Mouse (Mus musculus): ENCODE results near the gene Mark3. TPM values are rescaled to one million over a fixed set of nuclear protein-coding genes. Genes with fewer than 3 reads are reported as not detected.

The Mark3 gene
- polyA plus RNA-seq, 1 experiment from 2014 or later, result 25.7 TPM

GRCm38 (mm10) chr12:111572406-111572805, 1.9 kb upstream of the Mark3 start:
- Histone ChIP-seq H3K4me3 (ENCODE audit: low read length) (no peak overlapping the region), H3K36me3 (ENCODE audit: control insufficient read depth, insufficient read depth) (no peaks in the 10 kb centered on the region), H3K9me3 (replicated peaks; ENCODE audit: control insufficient read depth, low read length) (no peaks in the 10 kb centered on the region), H3K27me3 (ENCODE audit: control insufficient read depth, insufficient read depth, low read length) (no peaks in the 10 kb centered on the region), H3K9ac (ENCODE audit: low read length) (no peak overlapping the region), H3K4me1 (ENCODE audit: control insufficient read depth, insufficient read depth, low read length) (peaks cover 21% of the 10 kb centered on the region), H3K27ac (ENCODE audit: low read length) (no peak overlapping the region), H3K4me2 (ENCODE audit: low read depth, low read length) (no peak overlapping the region)
- ATAC-seq (replicated peaks; ENCODE audit: extremely low read depth, insufficient read depth, low FRiP score), result no peak
- 61% methylated on average over 7 of the region's 7 CpGs for WGBS

GRCm38 (mm10) chr12:111573315-111573714, 1.0 kb upstream of the Mark3 start:
- Histone ChIP-seq H3K27me3 (ENCODE audit: control insufficient read depth, insufficient read depth, low read length) (no peaks in the 10 kb centered on the region), H3K27ac (ENCODE audit: low read length) (no peak overlapping the region)

GRCm38 (mm10) chr12:111574887-111575838, 840 bp downstream of the Mark3 start:
- WGBS, result under 1% methylated on average over 58 of the region's 58 CpGs
- H3K9me3 ChIP-seq (replicated peaks; ENCODE audit: control insufficient read depth, low read length), result no peaks in the 10 kb centered on the region

More at GRCm38 (mm10) chr12:111573315-111573714, 1.0 kb upstream of the Mark3 start:
- 50% methylated on average over 6 of the region's 6 CpGs for WGBS
- peak overlapping the region; percentile 95 for H3K4me2 ChIP-seq (ENCODE audit: low read depth, low read length)
- H3K4me3 ChIP-seq (ENCODE audit: low read length), result peak overlapping the region; percentile 96; the same call in 1 of the 2 replicates
- no peaks in the 10 kb centered on the region for H3K36me3 ChIP-seq (ENCODE audit: control insufficient read depth, insufficient read depth)
- no peak overlapping the region; the same call in 1 of the 2 replicates for H3K9ac ChIP-seq (ENCODE audit: low read length)
- peaks cover 21% of the 10 kb centered on the region for H3K4me1 ChIP-seq (ENCODE audit: control insufficient read depth, insufficient read depth, low read length)
- no peaks in the 10 kb centered on the region for H3K9me3 ChIP-seq (replicated peaks; ENCODE audit: control insufficient read depth, low read length)
- no peak for ATAC-seq (replicated peaks; ENCODE audit: extremely low read depth, insufficient read depth, low FRiP score)

GRCm38 (mm10) chr12:111583058-111583457, 8.7 kb downstream of the Mark3 start:
- Histone ChIP-seq H3K4me1 (ENCODE audit: control insufficient read depth, insufficient read depth, low read length) (peaks cover 12% of the 10 kb centered on the region), H3K4me2 (ENCODE audit: low read depth, low read length) (no peak overlapping the region), H3K27me3 (ENCODE audit: control insufficient read depth, insufficient read depth, low read length) (no peaks in the 10 kb centered on the region), H3K9ac (ENCODE audit: low read length) (no peak overlapping the region), H3K9me3 (replicated peaks; ENCODE audit: control insufficient read depth, low read length) (no peaks in the 10 kb centered on the region), H3K36me3 (ENCODE audit: control insufficient read depth, insufficient read depth) (no peaks in the 10 kb centered on the region), H3K4me3 (ENCODE audit: low read length) (no peak overlapping the region), H3K27ac (ENCODE audit: low read length) (no peak overlapping the region)
- WGBS, result 91% methylated on average over 1 of the region's 1 CpGs
- no peak for ATAC-seq (replicated peaks; ENCODE audit: extremely low read depth, insufficient read depth, low FRiP score)

More at GRCm38 (mm10) chr12:111574887-111575838, 840 bp downstream of the Mark3 start:
- peaks cover 19% of the 10 kb centered on the region for H3K4me1 ChIP-seq (ENCODE audit: control insufficient read depth, insufficient read depth, low read length)
- ATAC-seq (replicated peaks; ENCODE audit: extremely low read depth, insufficient read depth, low FRiP score), result peak; percentile 42
- H3K27ac ChIP-seq (ENCODE audit: low read length), result peak overlapping the region; percentile 95
- H3K36me3 ChIP-seq (ENCODE audit: control insufficient read depth, insufficient read depth), result no peaks in the 10 kb centered on the region
- H3K27me3 ChIP-seq (ENCODE audit: control insufficient read depth, insufficient read depth, low read length), result no peaks in the 10 kb centered on the region
- peak overlapping the region; percentile 91 for H3K9ac ChIP-seq (ENCODE audit: low read length)
- peak overlapping the region; percentile 93 for H3K4me2 ChIP-seq (ENCODE audit: low read depth, low read length)
- H3K4me3 ChIP-seq (ENCODE audit: low read length), result peak overlapping the region; percentile 96

GRCm38 (mm10) chr12:111584401-111584800, 10.1 kb downstream of the Mark3 start:
- Histone ChIP-seq H3K27ac (ENCODE audit: low read length) (no peak overlapping the region), H3K9ac (ENCODE audit: low read length) (no peak overlapping the region), H3K4me2 (ENCODE audit: low read depth, low read length) (no peak overlapping the region), H3K9me3 (replicated peaks; ENCODE audit: control insufficient read depth, low read length) (no peaks in the 10 kb centered on the region), H3K27me3 (ENCODE audit: control insufficient read depth, insufficient read depth, low read length) (no peaks in the 10 kb centered on the region), H3K4me1 (ENCODE audit: control insufficient read depth, insufficient read depth, low read length) (peaks cover 12% of the 10 kb centered on the region), H3K36me3 (ENCODE audit: control insufficient read depth, insufficient read depth) (no peaks in the 10 kb centered on the region), H3K4me3 (ENCODE audit: low read length) (no peak overlapping the region)
- WGBS, result 67% methylated on average over 1 of the region's 1 CpGs
- ATAC-seq (replicated peaks; ENCODE audit: extremely low read depth, insufficient read depth, low FRiP score), result no peak

- H3K9me3 ChIP-seq (replicated peaks; ENCODE audit: control insufficient read depth, low read length), result no peaks in the 10 kb centered on the region
- H3K27me3 ChIP-seq (ENCODE audit: control insufficient read depth, insufficient read depth, low read length), result no peaks in the 10 kb centered on the region
- H3K36me3 ChIP-seq (ENCODE audit: control insufficient read depth, insufficient read depth), result no peaks in the 10 kb centered on the region
- H3K4me1 ChIP-seq (ENCODE audit: control insufficient read depth, insufficient read depth, low read length), result peaks cover 12% of the 10 kb centered on the region
- H3K4me2 ChIP-seq (ENCODE audit: low read depth, low read length), result no peak overlapping the region
- WGBS, result 71% methylated on average over 12 of the region's 12 CpGs
- no peak for ATAC-seq (replicated peaks; ENCODE audit: extremely low read depth, insufficient read depth, low FRiP score)
- H3K27ac ChIP-seq (ENCODE audit: low read length), result peak overlapping the region; percentile 46; the same call in 1 of the 2 replicates
- H3K4me3 ChIP-seq (ENCODE audit: low read length), result no peak overlapping the region
- no peak overlapping the region for H3K9ac ChIP-seq (ENCODE audit: low read length)
These were observed 12.9 kb downstream of the Mark3 start for GRCm38 (mm10) chr12:111587252-111587651.

GRCm38 (mm10) chr12:111592407-111593021, 18.2 kb downstream of the Mark3 start:
- Histone ChIP-seq H3K9ac (ENCODE audit: low read length) (no peak overlapping the region), H3K4me1 (ENCODE audit: control insufficient read depth, insufficient read depth, low read length) (no peaks in the 10 kb centered on the region), H3K27ac (ENCODE audit: low read length) (no peak overlapping the region), H3K4me3 (ENCODE audit: low read length) (no peak overlapping the region), H3K9me3 (replicated peaks; ENCODE audit: control insufficient read depth, low read length) (no peaks in the 10 kb centered on the region), H3K36me3 (ENCODE audit: control insufficient read depth, insufficient read depth) (peaks cover 24% of the 10 kb centered on the region), H3K4me2 (ENCODE audit: low read depth, low read length) (no peak overlapping the region), H3K27me3 (ENCODE audit: control insufficient read depth, insufficient read depth, low read length) (no peaks in the 10 kb centered on the region)
- ATAC-seq (replicated peaks; ENCODE audit: extremely low read depth, insufficient read depth, low FRiP score), result no peak
- 68% methylated on average over 14 of the region's 14 CpGs for WGBS

- Histone ChIP-seq H3K9ac (ENCODE audit: low read length) (no peak overlapping the region), H3K27me3 (ENCODE audit: control insufficient read depth, insufficient read depth, low read length) (no peaks in the 10 kb centered on the region), H3K36me3 (ENCODE audit: control insufficient read depth, insufficient read depth) (peaks cover 30% of the 10 kb centered on the region), H3K4me1 (ENCODE audit: control insufficient read depth, insufficient read depth, low read length) (no peaks in the 10 kb centered on the region), H3K27ac (ENCODE audit: low read length) (no peak overlapping the region), H3K4me3 (ENCODE audit: low read length) (no peak overlapping the region), H3K4me2 (ENCODE audit: low read depth, low read length) (no peak overlapping the region), H3K9me3 (replicated peaks; ENCODE audit: control insufficient read depth, low read length) (no peaks in the 10 kb centered on the region)
- 80% methylated on average over 2 of the region's 2 CpGs for WGBS
- ATAC-seq (replicated peaks; ENCODE audit: extremely low read depth, insufficient read depth, low FRiP score), result no peak
These were observed 19.5 kb downstream of the Mark3 start for GRCm38 (mm10) chr12:111593775-111594174.

- 96% methylated on average over 1 of the region's 1 CpGs for WGBS
- Histone ChIP-seq H3K36me3 (ENCODE audit: control insufficient read depth, insufficient read depth) (peaks cover 43% of the 10 kb centered on the region), H3K4me3 (ENCODE audit: low read length) (no peak overlapping the region), H3K9ac (ENCODE audit: low read length) (no peak overlapping the region), H3K4me1 (ENCODE audit: control insufficient read depth, insufficient read depth, low read length) (no peaks in the 10 kb centered on the region), H3K4me2 (ENCODE audit: low read depth, low read length) (no peak overlapping the region), H3K9me3 (replicated peaks; ENCODE audit: control insufficient read depth, low read length) (no peaks in the 10 kb centered on the region), H3K27me3 (ENCODE audit: control insufficient read depth, insufficient read depth, low read length) (no peaks in the 10 kb centered on the region), H3K27ac (ENCODE audit: low read length) (no peak overlapping the region)
- ATAC-seq (replicated peaks; ENCODE audit: extremely low read depth, insufficient read depth, low FRiP score), result no peak
These were observed 23.0 kb downstream of the Mark3 start for GRCm38 (mm10) chr12:111597310-111597709.
